Mouse (Mus musculus): Measurements from ENCODE around the gene Upk2. TPM values are rescaled to one million over a fixed set of nuclear protein-coding genes. Genes with fewer than 3 reads are reported as not detected.

Upk2 gene
- polyA plus RNA-seq (2021) = not detected

GRCm38 (mm10) chr9:44454891-44455220 lies at the start of gene Upk2:
Upk2 (minus strand) TSS chr9:44454976.
- CTCF ChIA-PET = interaction anchor here (0.7 to 4.8 kb wide), 9 partner anchors 13 to 231 kb away, joined by 3 to 53 read pairs (median 3); no protein-coding TSS in a partner anchor
- in situ Hi-C loops (cut with MboI; ENCODE audit: low pct_unique_long_range_greater_than_20kb) = loop anchor here (5.0 kb wide), 1 partner anchor 197 kb away; no protein-coding TSS in a partner anchor
- DNase-seq (ENCODE audit: low read depth, low spot score) = no peak
- H3K27me3 ChIP-seq = no peaks in the 10 kb centered on the region
- POLR2A ChIA-PET = interaction anchor here (0.5 to 1.5 kb wide), 2 partner anchors 8 to 197 kb away, joined by 5 to 6 read pairs; no protein-coding TSS in a partner anchor
- TF ChIP-seq CTCF (IDR thresholded peaks at IDR 0.05) = peak; percentile 23
- no peak for ATAC-seq

- ATAC-seq (no peak), DNase-seq (ENCODE audit: low read depth, low spot score) (no peak)
- in situ Hi-C loops (cut with MboI; ENCODE audit: low pct_unique_long_range_greater_than_20kb) = no loop called here
- H3K27me3 ChIP-seq = no peaks in the 10 kb centered on the region
- ChIA-PET POLR2A (interaction anchor here (0.5 to 13.7 kb wide), 3 partner anchors 9 to 117 kb away, joined by 3 to 236 read pairs (median 4); partner anchors contain the start of gene Bcl9l), CTCF (interaction anchor here (0.9 to 9.0 kb wide), 8 partner anchors 10 to 151 kb away, joined by 3 to 206 read pairs (median 4); partner anchors contain the start of gene Bcl9l)
- TF ChIP-seq CTCF (IDR thresholded peaks at IDR 0.05) = no peak
Measured at GRCm38 (mm10) chr9:44502006-44502405, 47.2 kb upstream of the Upk2 start.

GRCm38 (mm10) chr9:44501206-44501879 lies 46.6 kb upstream of the Upk2 start:
- DNase-seq (ENCODE audit: low read depth, low spot score) (no peak), ATAC-seq (no peak)
- no peaks in the 10 kb centered on the region for H3K27me3 ChIP-seq
- no peak for TF ChIP-seq CTCF (IDR thresholded peaks at IDR 0.05)
- CTCF ChIA-PET = interaction anchor here (1.3 to 9.0 kb wide), 4 partner anchors 19 to 105 kb away, joined by 3 to 206 read pairs (median 4); partner anchors contain the start of gene Bcl9l
- POLR2A ChIA-PET = interaction anchor here (1.3 to 13.7 kb wide), 3 partner anchors 10 to 102 kb away, joined by 3 to 236 read pairs (median 4); partner anchors contain the start of gene Bcl9l
- in situ Hi-C loops (cut with MboI; ENCODE audit: low pct_unique_long_range_greater_than_20kb) = no loop called here

DNA sequence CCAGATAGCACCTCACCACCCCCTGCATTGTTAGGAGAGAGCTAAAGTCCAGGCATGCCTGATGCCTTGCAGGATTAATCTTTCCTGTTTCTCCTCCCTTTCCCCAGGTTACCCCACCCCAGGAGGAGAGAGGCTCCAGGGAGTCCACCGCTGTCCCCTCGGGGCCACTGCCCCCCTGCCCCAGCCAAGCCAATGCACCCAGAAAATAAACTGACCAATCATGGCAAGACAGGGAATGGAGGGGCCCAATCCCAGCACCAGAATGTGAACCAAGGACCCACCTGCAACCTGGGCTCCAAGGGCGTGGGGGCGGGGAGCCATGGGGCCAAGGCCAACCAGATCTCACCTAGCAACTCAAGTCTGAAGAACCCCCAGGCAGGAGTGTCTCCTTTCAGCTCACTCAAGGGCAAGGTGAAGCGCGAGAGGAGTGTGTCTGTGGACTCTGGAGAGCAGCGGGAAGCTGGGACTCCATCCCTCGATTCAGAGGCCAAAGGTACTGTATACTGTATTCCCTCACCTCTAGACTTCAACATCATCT lies 45.9 kb upstream of the Upk2 start:
- CTCF ChIA-PET = interaction anchor here (2.1 to 9.0 kb wide), 2 partner anchors 18 to 152 kb away, joined by 7 to 206 read pairs; partner anchors contain the start of gene Bcl9l
- no peaks in the 10 kb centered on the region for H3K27me3 ChIP-seq
- DNase-seq (ENCODE audit: low read depth, low spot score) = no peak
- no peak for ATAC-seq
- in situ Hi-C loops (cut with MboI; ENCODE audit: low pct_unique_long_range_greater_than_20kb) = no loop called here
- POLR2A ChIA-PET = interaction anchor here (1.1 to 13.7 kb wide), 3 partner anchors 17 to 104 kb away, joined by 3 to 236 read pairs (median 3); partner anchors contain the start of genes Bcl9l and Ddx6
- no peak for TF ChIP-seq CTCF (IDR thresholded peaks at IDR 0.05)

GRCm38 (mm10) chr9:44500163-44500533 lies 45.4 kb upstream of the Upk2 start:
- ChIA-PET CTCF (interaction anchor here (2.1 to 9.0 kb wide), 2 partner anchors 18 to 152 kb away, joined by 7 to 206 read pairs; partner anchors contain the start of gene Bcl9l), POLR2A (interaction anchor here (0.7 to 13.7 kb wide), 3 partner anchors 16 to 105 kb away, joined by 3 to 236 read pairs (median 4); partner anchors contain the start of genes Bcl9l and Ddx6)
- DNase-seq (ENCODE audit: low read depth, low spot score) = no peak
- in situ Hi-C loops (cut with MboI; ENCODE audit: low pct_unique_long_range_greater_than_20kb) = no loop called here
- ATAC-seq = peak; percentile 12
- TF ChIP-seq CTCF (IDR thresholded peaks at IDR 0.05) = no peak
- no peaks in the 10 kb centered on the region for H3K27me3 ChIP-seq

DNA sequence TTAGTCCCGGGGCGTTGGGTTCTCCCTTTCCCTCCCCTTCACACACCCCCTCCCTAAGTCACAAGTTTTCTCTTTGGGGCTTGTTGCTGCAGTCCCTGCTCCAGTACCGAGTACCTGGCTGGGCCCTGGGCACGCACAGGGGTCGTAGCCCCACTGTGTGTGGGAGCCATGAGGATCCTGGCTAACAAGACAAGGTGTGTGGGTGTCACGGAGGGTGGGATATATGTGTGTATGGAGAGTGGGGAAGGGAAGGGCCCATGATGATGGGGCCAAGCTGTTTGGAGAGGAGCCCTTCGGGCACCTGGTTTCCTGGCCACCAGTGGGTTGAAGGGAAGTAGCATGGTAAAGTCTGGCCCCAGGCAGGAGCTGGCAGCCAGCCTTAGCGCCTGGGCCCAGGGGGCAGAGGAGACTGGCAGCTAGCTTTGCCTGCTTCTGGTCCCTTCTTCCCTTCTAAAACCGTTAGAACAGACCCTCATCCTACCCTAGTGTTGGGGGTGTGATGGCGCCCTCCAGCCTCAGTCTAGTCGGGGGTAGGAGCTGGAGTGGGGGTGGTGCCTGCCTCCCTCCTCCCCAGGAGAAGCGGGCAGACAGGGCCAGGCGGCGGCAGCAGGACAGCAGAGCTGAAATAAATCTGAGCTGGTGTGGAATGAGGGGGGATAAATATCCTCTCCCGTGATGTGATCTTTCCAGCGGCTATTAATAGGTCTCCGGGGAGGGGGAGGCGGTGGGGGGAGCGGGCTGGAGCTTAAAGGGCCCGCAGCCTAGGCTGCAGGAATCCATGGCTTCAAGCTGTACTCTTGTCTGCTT lies 44.8 kb upstream of the Upk2 start:
- CTCF ChIA-PET = interaction anchor here (1.4 to 9.0 kb wide), 3 partner anchors 17 to 153 kb away, joined by 3 to 206 read pairs (median 7); partner anchors contain the start of gene Bcl9l
- ATAC-seq = no peak
- in situ Hi-C loops (cut with MboI; ENCODE audit: low pct_unique_long_range_greater_than_20kb) = no loop called here

GRCm38 (mm10) chr9:44498421-44499355 lies 43.9 kb upstream of the Upk2 start:
- no peak for DNase-seq (ENCODE audit: low read depth, low spot score)
- in situ Hi-C loops (cut with MboI; ENCODE audit: low pct_unique_long_range_greater_than_20kb) = no loop called here
- no peak for TF ChIP-seq CTCF (IDR thresholded peaks at IDR 0.05)
- peak; percentile 51 for ATAC-seq
- H3K27me3 ChIP-seq = no peaks in the 10 kb centered on the region
- ChIA-PET POLR2A (interaction anchor here (0.6 to 13.7 kb wide), 2 partner anchors 14 to 40 kb away, joined by 3 to 236 read pairs; partner anchors contain the start of gene Bcl9l), CTCF (interaction anchor here (1.4 to 9.0 kb wide), 3 partner anchors 16 to 154 kb away, joined by 3 to 206 read pairs (median 7); partner anchors contain the start of gene Bcl9l)

More for the DNA sequence above, 44.8 kb upstream of the Upk2 start:
- POLR2A ChIA-PET = interaction anchor here (0.7 to 13.7 kb wide), 3 partner anchors 15 to 105 kb away, joined by 3 to 236 read pairs (median 4); partner anchors contain the start of genes Bcl9l and Ddx6
- TF ChIP-seq CTCF (IDR thresholded peaks at IDR 0.05) = no peak
- no peak for DNase-seq (ENCODE audit: low read depth, low spot score)
- H3K27me3 ChIP-seq = no peaks in the 10 kb centered on the region

- ChIA-PET CTCF (interaction anchor here (1.4 to 9.0 kb wide), 2 partner anchors 16 to 20 kb away, joined by 3 to 206 read pairs; partner anchors contain the start of gene Bcl9l), POLR2A (interaction anchor here (0.7 to 13.7 kb wide), 3 partner anchors 14 to 103 kb away, joined by 3 to 236 read pairs (median 6); partner anchors contain the start of gene Bcl9l)
- TF ChIP-seq CTCF (IDR thresholded peaks at IDR 0.05) = no peak
- in situ Hi-C loops (cut with MboI; ENCODE audit: low pct_unique_long_range_greater_than_20kb) = no loop called here
- peak; percentile 27 for ATAC-seq
- no peak for DNase-seq (ENCODE audit: low read depth, low spot score)
- no peaks in the 10 kb centered on the region for H3K27me3 ChIP-seq
Measured at GRCm38 (mm10) chr9:44497624-44498377, 43.0 kb upstream of the Upk2 start.

All from Patski (cell line).